Mouse (Mus musculus) midbrain, embryonic 10.5 days (tissue): ENCODE data around the gene Cfap73. TPM values are rescaled to one million over a fixed set of nuclear protein-coding genes. Genes with fewer than 3 reads are reported as not detected.
A peak's percentile ranks its signal among the peaks of the same experiment; 100 is the strongest.

ENCODE experiments used
- DNase-seq: peaks from one replicate; pipeline ENCODE4 v3.0.0-alpha.2; 2017; ENCODE audit warnings: low spot score
- H3K27ac ChIP-seq: fragments of 300-500 bp; sonication (generic); replicated peaks from 2 replicates; pipeline ENCODE4 v1.5.1; 2016; ENCODE audit warnings: mild to moderate bottlenecking
- H3K27me3 ChIP-seq: fragments of 300-500 bp; sonication (generic); 2 replicates; pipeline ENCODE4 v1.6.1; 2016; ENCODE audit warnings: low read depth, mild to moderate bottlenecking; ENCODE audit not compliant: poor library complexity, severe bottlenecking
- H3K36me3 ChIP-seq: fragments of 300-500 bp; sonication (generic); 2 replicates; pipeline ENCODE4 v1.6.1; 2016; ENCODE audit warnings: mild to moderate bottlenecking, moderate library complexity
- H3K4me1 ChIP-seq: fragments of 300-500 bp; sonication (generic); 2 replicates; pipeline ENCODE4 v1.6.1; 2016
- H3K4me3 ChIP-seq: fragments of 300-500 bp; sonication (generic); 2 replicates; pipeline ENCODE4 v1.5.1; 2016; ENCODE audit warnings: mild to moderate bottlenecking, moderate library complexity
- H3K9me3 ChIP-seq: fragments of 300-500 bp; sonication (generic); replicated peaks from 2 replicates; pipeline ENCODE4 v1.6.1; 2016; ENCODE audit warnings: mild to moderate bottlenecking
- WGBS: fragments of 180-500 bp; shearing (Covaris S2); methylation state at CpG from one replicate; pipeline ENCODE4 v1.1.7; 2016; 5-methylcytosine and 5-hydroxymethylcytosine counted together
- polyA plus RNA-seq: library from polyadenylated mRNA; unstranded; fragments of >200 nt; fragmentation: Nextera tagmentation; extraction: Ambion mirVana; gene quantifications from 2 replicates; pipeline ENCODE4 v1.2.1, GENCODE M21; 2016

Cfap73 gene
- not detected in 2 replicates for polyA plus RNA-seq

DNA sequence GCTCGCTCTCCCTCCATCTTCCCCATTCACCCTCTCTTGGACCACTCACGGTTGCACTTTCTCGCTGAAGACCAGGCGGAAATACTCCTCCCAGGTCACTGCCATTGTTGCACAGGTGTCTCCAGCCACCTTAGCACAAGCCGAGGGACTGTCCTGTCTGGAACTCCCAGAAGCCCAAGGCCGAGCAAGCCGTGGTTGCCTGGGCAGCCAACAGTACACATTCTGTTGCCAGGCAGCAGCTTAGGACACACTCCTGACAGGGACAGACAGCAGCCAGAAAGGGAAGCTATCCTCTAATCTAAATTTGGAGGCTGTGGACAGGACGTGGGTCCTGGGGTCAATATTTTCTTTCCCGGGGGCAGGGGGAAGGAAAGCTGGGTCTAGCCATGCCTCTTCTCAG, at the start of gene Cfap73:
Gene Cfap73, minus strand, starts transcription at position 105 of the 400 bp plus-strand sequence.
- Histone ChIP-seq H3K27ac (no peak within 1 kb of the TSS), H3K4me3 (no peak within 1 kb of the TSS), H3K9me3 (no peaks in the 10 kb centered on the region; the same call in 1 of the 2 replicates), H3K4me1 (peaks cover 12% of the 10 kb centered on the region), H3K36me3 (peaks cover 2% of the 10 kb centered on the region; the same call in 1 of the 2 replicates), H3K27me3 (peaks cover 34% of the 10 kb centered on the region)
- 66% methylated on average over 9 of the region's 9 CpGs for WGBS
- DNase-seq, result no peak

DNA sequence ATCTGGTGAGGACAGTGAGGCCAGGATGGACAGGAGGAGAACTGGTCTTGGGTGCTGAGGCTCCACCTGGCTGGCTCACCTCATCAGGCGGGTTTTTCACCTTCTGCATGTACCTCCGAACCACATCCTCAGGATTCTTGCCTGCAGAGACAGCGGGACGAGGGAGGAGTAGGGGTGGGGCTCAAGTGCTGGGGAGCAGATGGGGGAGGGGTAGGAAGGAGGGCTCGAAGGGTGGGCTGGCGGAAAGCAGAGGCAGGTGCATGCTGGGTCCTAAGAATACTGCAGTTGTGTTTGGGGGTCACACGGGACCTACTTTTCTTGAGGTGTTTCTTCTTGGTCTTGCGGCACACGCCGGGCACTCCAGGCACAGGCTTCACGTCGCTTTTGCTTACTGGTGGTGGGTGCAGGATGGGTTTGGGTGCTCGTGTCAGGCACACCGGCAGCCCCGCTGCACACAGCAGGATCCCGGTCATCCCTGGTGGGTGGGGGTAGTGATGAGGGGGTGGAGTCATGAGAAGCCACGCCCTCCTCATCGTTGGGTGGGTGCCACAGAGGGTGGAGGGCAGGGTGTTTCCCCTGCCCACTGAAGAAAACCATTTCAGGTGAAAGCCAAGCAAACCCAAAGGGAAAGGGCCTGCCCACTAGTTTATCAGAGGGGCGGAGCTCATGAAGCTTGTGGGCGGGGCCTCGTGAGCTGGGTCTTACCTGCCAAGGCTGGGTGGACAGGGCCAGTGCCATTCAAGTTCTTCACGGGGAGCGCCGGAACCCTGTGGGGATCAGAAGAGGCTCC, 49.1 kb upstream of the Cfap73 start:
- Histone ChIP-seq H3K4me3 (0 out of 2 replicates have a peak overlapping the region, but pooled peaks have one; percentile 11), H3K27ac (no peak overlapping the region), H3K4me1 (peaks cover 35% of the 10 kb centered on the region), H3K27me3 (peaks cover 75% of the 10 kb centered on the region), H3K36me3 (no peaks in the 10 kb centered on the region), H3K9me3 (no peaks in the 10 kb centered on the region)
- WGBS, result 6% methylated on average over 24 of the region's 24 CpGs
- no peak for DNase-seq

DNA sequence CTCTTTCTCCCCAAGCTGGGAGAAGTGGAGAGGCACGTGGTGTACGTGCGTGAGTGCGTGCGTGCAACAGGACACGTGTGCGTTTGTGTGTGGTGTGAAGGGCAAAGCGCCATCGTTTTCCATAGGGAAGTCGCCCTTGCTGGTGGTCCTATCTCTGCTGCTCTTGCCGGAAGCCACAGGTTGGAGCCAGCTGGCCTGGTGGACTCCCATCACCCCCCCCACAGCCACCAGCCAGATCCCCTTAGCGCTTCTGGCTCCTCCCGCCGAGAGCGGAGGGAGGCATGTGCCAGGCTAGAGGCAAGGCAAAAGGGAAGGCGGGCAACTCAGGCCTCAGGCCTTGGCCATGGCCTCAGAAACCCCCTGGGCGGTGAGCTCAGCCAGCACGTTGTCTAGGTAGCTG, 46.9 kb upstream of the Cfap73 start:
- WGBS, result 85% methylated on average over 18 of the region's 18 CpGs
- peak overlapping the region; percentile 91 for H3K27ac ChIP-seq
- peaks cover 35% of the 10 kb centered on the region for H3K4me1 ChIP-seq
- no peak for DNase-seq
- H3K27me3 ChIP-seq, result peaks cover 63% of the 10 kb centered on the region
- no peaks in the 10 kb centered on the region for H3K9me3 ChIP-seq
- peak overlapping the region; percentile 64 for H3K4me3 ChIP-seq
- H3K36me3 ChIP-seq, result no peaks in the 10 kb centered on the region

GRCm38 (mm10) chr5:120679676-120680555, 45.9 kb upstream of the Cfap73 start:
- peak overlapping the region; percentile 64 for H3K4me3 ChIP-seq
- peak; percentile 94 for DNase-seq
- 1% methylated on average over 24 of the region's 24 CpGs for WGBS
- peak overlapping the region; percentile 91 for H3K27ac ChIP-seq
- H3K36me3 ChIP-seq, result no peaks in the 10 kb centered on the region
- peaks cover 35% of the 10 kb centered on the region for H3K4me1 ChIP-seq
- H3K27me3 ChIP-seq, result peaks cover 53% of the 10 kb centered on the region
- no peaks in the 10 kb centered on the region for H3K9me3 ChIP-seq

DNA sequence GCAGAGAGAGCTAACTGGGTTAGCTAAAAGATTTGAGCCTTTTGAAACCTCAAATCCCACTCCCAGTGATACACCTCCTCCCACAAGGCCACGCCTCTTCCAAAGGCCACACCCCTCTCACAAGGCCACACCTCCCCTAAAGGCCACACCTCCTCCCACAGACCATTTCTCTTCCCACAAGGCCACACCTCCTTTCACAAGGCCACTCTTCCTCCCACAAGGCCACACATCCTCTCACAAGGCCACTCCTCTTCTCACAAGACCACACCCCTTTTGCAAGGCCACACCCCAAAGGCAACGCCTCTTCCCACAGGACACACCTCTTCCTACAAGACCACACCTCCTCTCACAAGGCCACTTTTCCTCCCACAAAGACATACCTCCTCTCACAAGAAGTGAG, 43.5 kb upstream of the Cfap73 start:
- Histone ChIP-seq H3K4me3 (no peak overlapping the region), H3K9me3 (no peaks in the 10 kb centered on the region), H3K27ac (no peak overlapping the region), H3K36me3 (no peaks in the 10 kb centered on the region), H3K4me1 (peaks cover 36% of the 10 kb centered on the region), H3K27me3 (peaks cover 40% of the 10 kb centered on the region)
- no peak for DNase-seq
- WGBS, result 21% methylated on average over 2 of the region's 2 CpGs

DNA sequence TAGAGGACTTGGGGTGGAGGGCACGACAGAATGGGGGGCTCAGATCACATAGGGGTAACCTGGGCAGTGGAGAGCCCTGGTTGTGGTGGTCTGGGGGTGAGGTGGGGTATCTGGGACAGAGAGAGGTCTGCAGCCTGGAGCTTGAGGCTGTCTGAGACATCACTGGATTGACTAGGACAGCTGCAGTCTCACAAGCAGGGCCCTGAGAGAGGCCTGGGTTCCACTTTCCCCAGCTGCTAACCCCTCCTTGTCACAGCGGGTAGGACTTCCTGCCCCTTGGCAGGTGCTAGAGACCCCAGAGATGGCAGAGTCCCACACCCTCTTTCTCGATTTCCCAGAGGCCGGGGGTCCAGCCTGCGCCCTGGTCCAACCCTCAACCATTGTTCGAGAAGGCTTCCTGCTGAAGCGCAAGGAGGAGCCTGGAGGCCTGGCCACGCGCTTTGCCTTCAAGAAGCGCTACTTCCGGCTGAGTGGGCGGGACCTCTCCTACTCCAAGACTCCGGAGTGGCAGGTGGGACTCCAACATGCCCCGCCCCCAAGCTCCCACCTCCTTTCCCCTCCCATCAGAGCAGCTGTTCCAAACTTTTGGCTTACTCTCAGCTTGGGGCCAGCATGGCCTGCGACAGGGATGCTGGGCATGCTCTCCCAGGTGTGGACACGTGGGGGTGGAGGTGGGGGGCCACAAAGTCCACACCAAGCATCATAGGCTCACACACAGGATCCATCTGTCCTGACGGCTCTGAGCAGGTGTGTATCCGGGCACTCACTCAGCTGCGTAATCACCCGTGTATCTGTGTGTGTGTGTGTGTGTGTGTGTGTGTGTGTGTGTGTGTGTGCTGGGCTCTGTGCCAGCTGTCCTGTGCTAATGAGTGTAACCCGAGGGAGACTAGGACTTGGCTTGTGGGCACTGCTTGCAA, 40.5 kb upstream of the Cfap73 start:
- Histone ChIP-seq H3K4me3 (0 out of 2 replicates have a peak overlapping the region, but pooled peaks have one; percentile 20), H3K27ac (peak overlapping the region; percentile 13; the same call in 1 of the 2 replicates), H3K36me3 (no peaks in the 10 kb centered on the region), H3K4me1 (peaks cover 15% of the 10 kb centered on the region), H3K9me3 (no peaks in the 10 kb centered on the region), H3K27me3 (peaks cover 20% of the 10 kb centered on the region)
- peak; percentile 43 for DNase-seq
- WGBS, result 38% methylated on average over 21 of the region's 21 CpGs

DNA sequence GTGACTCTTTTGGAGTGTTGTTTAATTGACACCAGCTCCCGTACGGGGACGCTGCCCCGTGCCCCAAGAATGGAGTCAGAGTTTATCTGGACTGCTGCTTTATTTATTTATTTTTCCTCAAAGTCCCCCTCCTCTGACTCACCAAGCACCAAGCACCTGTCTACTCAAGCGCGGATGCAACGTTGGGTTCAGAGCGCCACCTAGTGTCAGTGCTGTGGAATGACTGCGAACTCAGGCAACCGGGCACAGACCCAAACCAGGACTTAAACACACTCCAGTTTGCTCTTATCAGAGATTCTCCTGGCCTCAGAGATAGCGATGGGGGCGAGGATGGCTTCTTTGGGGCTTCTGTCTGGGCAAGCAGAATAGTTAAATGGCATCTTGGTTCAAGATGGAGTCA, 39.6 kb upstream of the Cfap73 start:
- H3K27me3 ChIP-seq, result peaks cover 13% of the 10 kb centered on the region
- no peak overlapping the region for H3K4me3 ChIP-seq
- H3K27ac ChIP-seq, result no peak overlapping the region
- peak; percentile 73 for DNase-seq
- WGBS, result 11% methylated on average over 12 of the region's 12 CpGs
- H3K36me3 ChIP-seq, result no peaks in the 10 kb centered on the region
- no peaks in the 10 kb centered on the region for H3K9me3 ChIP-seq
- peaks cover 10% of the 10 kb centered on the region for H3K4me1 ChIP-seq

GRCm38 (mm10) chr5:120671865-120672264, 37.8 kb upstream of the Cfap73 start:
- no peak overlapping the region for H3K4me3 ChIP-seq
- DNase-seq, result no peak
- no peaks in the 10 kb centered on the region for H3K36me3 ChIP-seq
- no peaks in the 10 kb centered on the region for H3K9me3 ChIP-seq
- WGBS, result 91% methylated on average over 3 of the region's 3 CpGs
- peaks cover 16% of the 10 kb centered on the region for H3K27me3 ChIP-seq
- H3K4me1 ChIP-seq, result peaks cover 10% of the 10 kb centered on the region
- no peak overlapping the region for H3K27ac ChIP-seq

DNA sequence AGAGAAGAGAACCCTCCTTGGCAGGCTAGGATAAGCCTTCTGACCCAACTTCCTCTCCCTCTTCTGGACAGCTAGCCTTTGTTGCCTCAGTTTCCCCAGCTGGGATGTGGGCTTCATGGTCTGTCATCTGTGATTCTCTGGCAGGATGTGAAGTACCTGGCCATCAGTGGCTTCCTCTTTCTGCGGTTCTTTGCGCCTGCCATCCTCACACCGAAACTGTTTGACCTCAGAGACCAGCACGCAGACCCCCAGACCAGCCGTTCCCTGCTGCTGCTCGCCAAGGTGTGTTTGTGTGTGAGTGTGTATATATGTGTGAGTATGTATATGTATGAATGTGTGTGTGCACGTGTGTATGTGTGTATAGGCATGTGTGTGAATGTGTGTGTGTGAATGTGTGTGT, 36.1 kb upstream of the Cfap73 start:
- peaks cover 17% of the 10 kb centered on the region for H3K4me1 ChIP-seq
- no peaks in the 10 kb centered on the region for H3K9me3 ChIP-seq
- no peak overlapping the region for H3K27ac ChIP-seq
- 82% methylated on average over 7 of the region's 7 CpGs for WGBS
- H3K4me3 ChIP-seq, result no peak overlapping the region
- H3K27me3 ChIP-seq, result peaks cover 27% of the 10 kb centered on the region
- H3K36me3 ChIP-seq, result no peaks in the 10 kb centered on the region
- DNase-seq, result no peak

- H3K27ac ChIP-seq, result no peak overlapping the region
- H3K36me3 ChIP-seq, result no peaks in the 10 kb centered on the region
Observed at GRCm38 (mm10) chr5:120668761-120669160, 34.7 kb upstream of the Cfap73 start.

DNA sequence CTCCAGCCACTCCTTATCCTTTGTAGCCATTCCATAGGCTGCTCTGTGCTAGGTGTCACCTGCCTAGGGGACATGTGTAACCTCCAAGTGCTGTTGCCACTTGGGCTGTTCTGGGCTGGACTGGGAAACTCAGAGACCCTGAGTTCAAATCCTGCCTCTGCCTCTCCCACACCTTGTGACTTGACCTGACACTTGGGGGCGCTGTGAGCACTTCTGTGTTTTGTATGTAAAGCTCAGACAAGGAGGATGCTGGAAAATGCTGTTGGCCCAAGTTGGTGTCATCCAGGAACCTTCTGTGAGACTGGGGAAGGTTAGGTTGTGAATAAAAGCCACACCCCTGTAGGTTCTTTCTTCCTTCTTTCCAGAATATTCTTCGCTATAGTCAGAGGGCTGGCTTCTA, 30.9 kb upstream of the Cfap73 start:
- no peaks in the 10 kb centered on the region for H3K9me3 ChIP-seq
- peaks cover 12% of the 10 kb centered on the region for H3K4me1 ChIP-seq
- no peak overlapping the region for H3K27ac ChIP-seq
- H3K27me3 ChIP-seq, result peaks cover 35% of the 10 kb centered on the region
- H3K36me3 ChIP-seq, result no peaks in the 10 kb centered on the region
- 55% methylated on average over 2 of the region's 2 CpGs for WGBS
- DNase-seq, result no peak
- no peak overlapping the region for H3K4me3 ChIP-seq

More at GRCm38 (mm10) chr5:120668761-120669160, 34.7 kb upstream of the Cfap73 start:
- peaks cover 25% of the 10 kb centered on the region for H3K27me3 ChIP-seq
- no peak for DNase-seq
- H3K4me1 ChIP-seq, result peaks cover 7% of the 10 kb centered on the region; the same call in 1 of the 2 replicates
- no peaks in the 10 kb centered on the region for H3K9me3 ChIP-seq
- WGBS, result 75% methylated on average over 7 of the region's 7 CpGs
- no peak overlapping the region for H3K4me3 ChIP-seq

DNA sequence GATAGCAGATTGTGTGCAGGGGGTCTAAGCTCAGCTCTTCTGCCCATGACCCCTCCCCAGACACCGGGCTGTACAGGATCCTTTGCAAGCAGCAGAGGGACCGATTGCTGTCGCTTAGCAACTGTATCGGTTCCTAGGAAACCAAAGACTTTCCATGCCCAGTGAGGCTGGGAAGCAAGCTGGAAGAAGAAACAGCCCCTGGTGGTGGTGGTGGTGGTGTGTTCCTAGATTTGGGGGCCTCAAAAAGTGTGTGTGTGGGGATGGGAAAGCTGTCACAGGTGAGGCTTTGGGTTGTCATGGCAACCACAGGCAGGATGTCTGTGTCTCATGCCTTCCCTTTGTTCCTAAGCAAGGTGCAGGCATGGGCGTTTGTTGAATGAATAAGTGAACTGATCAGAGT, 26.8 kb upstream of the Cfap73 start:
- H3K4me1 ChIP-seq, result peaks cover 15% of the 10 kb centered on the region
- H3K4me3 ChIP-seq, result no peak overlapping the region
- H3K9me3 ChIP-seq, result no peaks in the 10 kb centered on the region
- 55% methylated on average over 5 of the region's 5 CpGs for WGBS
- no peak overlapping the region for H3K27ac ChIP-seq
- no peak for DNase-seq
- H3K27me3 ChIP-seq, result peaks cover 19% of the 10 kb centered on the region; the same call in 1 of the 2 replicates
- no peaks in the 10 kb centered on the region for H3K36me3 ChIP-seq
